Mouse (Mus musculus): ENCODE measurements at regions not wholly inside any gene's neighbourhood (a gene's known extent, or its start where the extent isn't known, plus 50 kb on each side); places are given as distances from the start of the nearest gene placed in this dataset.

GRCm38 (mm10) chr16:42781096-42782071, 94.3 kb upstream of the Zbtb20 start:
- H3K36me3 ChIP-seq (replicated peaks in 1 of 2; ENCODE audit: control insufficient read depth in 1 of 2, insufficient read depth in 1 of 2, low read length in 1 of 2) = no peaks in the 10 kb centered on the region
- peaks cover 0 to 10% of the 10 kb centered on the region in 2 experiments; a peak in 1 of 4 replicates for H3K4me1 ChIP-seq (ENCODE audit: control insufficient read depth in 1 of 2, insufficient read depth in 2 of 2)
- H3K9ac ChIP-seq (ENCODE audit: insufficient read depth, low read depth) = no peak overlapping the region
- no peak overlapping the region for H3K4me3 ChIP-seq (replicated peaks in 1 of 3; ENCODE audit: low read depth in 2 of 3, low read length in 2 of 3, poor library complexity in 1 of 3)
- TF ChIP-seq MAFK (IDR thresholded peaks at IDR 0.05; ENCODE audit: insufficient replicate concordance, low read length) = no peak
- TF ChIP-seq USF2 (conservative IDR thresholded peaks at IDR 0.05; ENCODE audit: low read depth, low read length) = no peak
- no peak for TF ChIP-seq RAD21 (IDR thresholded peaks at IDR 0.05; ENCODE audit: low read depth, low read length)
- TF ChIP-seq POLR2AphosphoS2 (IDR thresholded peaks at IDR 0.05; ENCODE audit: low read depth, low read length) = no peak
- no peak for TF ChIP-seq TCF12 (IDR thresholded peaks at IDR 0.05; ENCODE audit: low read depth, low read length)
- TF ChIP-seq JUN (IDR thresholded peaks at IDR 0.05; ENCODE audit: insufficient read depth, low read depth, low read length) = no peak
- TF ChIP-seq USF1 (IDR thresholded peaks at IDR 0.05; ENCODE audit: low read depth, low read length) = no peak
- TF ChIP-seq ZMIZ1 (IDR thresholded peaks at IDR 0.05; ENCODE audit: low read depth, low read length) = no peak
- no peak for TF ChIP-seq ELF1 (IDR thresholded peaks at IDR 0.05; ENCODE audit: low read depth, low read length)
- no peak for TF ChIP-seq JUND (conservative IDR thresholded peaks at IDR 0.05; ENCODE audit: low read depth, low read length)
- no peak for TF ChIP-seq POLR2A (IDR thresholded peaks at IDR 0.05; ENCODE audit: low read depth, low read length)
- peak overlapping the region; percentile 62; the same call in 1 of the 2 replicates for H3K4me2 ChIP-seq (ENCODE audit: insufficient read depth, low read depth, poor library complexity, severe bottlenecking)
- H3K9me3 ChIP-seq (replicated peaks; ENCODE audit: low read length) = no peaks in the 10 kb centered on the region
- no peaks in the 10 kb centered on the region for H3K27me3 ChIP-seq (replicated peaks)
- dilution Hi-C loops (cut with MboI; ENCODE audit: extremely low pct_ligation_motif_present, extremely low pct_unique_long_range_greater_than_20kb, low sequenced_read_pairs) = no loop called here
- no peaks in the 10 kb centered on the region for H3K79me2 ChIP-seq (replicated peaks; ENCODE audit: control insufficient read depth, extremely low read depth, insufficient read depth, poor library complexity, severe bottlenecking)
- in situ Hi-C loops (cut with MboI; ENCODE audit: low pct_ligation_motif_present, low pct_unique_long_range_greater_than_20kb, low sequenced_read_pairs) = loop anchor here (25.0 kb wide), 2 partner anchors 494 to 594 kb away; no protein-coding TSS in a partner anchor
- H3K27ac ChIP-seq (ENCODE audit: insufficient read depth, low read depth) = no peak overlapping the region
- DNase-seq (ENCODE audit: extremely low read depth) = no peak

DNA sequence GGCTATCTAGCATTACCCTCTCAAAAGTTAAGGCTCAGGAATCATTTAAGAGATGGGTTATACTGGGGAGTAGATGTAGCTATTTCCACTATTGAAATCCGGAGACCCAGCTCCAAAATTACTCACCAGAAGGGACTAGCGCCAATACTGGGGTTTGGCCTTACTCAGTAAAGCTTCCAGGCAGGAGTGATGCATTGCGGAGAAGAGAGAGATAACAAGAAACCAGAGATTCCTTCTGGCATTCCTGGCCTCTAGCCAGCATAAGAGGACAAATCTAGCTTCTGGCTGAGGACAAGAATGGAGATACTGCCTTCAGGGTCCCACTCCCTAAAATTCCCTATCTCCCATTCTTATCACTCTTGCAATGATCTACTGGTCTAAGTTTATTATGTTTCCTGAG, 95.7 kb upstream of the Zbtb20 start:
- in situ Hi-C loops (cut with MboI; ENCODE audit: low pct_ligation_motif_present, low pct_unique_long_range_greater_than_20kb, low sequenced_read_pairs) = loop anchor here (25.0 kb wide), 2 partner anchors 493 to 593 kb away; no protein-coding TSS in a partner anchor
- dilution Hi-C loops (cut with MboI; ENCODE audit: extremely low pct_ligation_motif_present, extremely low pct_unique_long_range_greater_than_20kb, low sequenced_read_pairs) = no loop called here
- no peak overlapping the region for H3K4me3 ChIP-seq (replicated peaks in 1 of 3; ENCODE audit: low read depth in 2 of 3, low read length in 2 of 3, poor library complexity in 1 of 3)

More for the DNA sequence above, 95.7 kb upstream of the Zbtb20 start:
- TF ChIP-seq TCF12 (IDR thresholded peaks at IDR 0.05; ENCODE audit: low read depth, low read length) = no peak
- TF ChIP-seq UBTF (IDR thresholded peaks at IDR 0.05; ENCODE audit: low read depth, low read length) = no peak
- TF ChIP-seq SIN3A (IDR thresholded peaks at IDR 0.05; ENCODE audit: low read length) = no peak
- no peak for TF ChIP-seq USF2 (conservative IDR thresholded peaks at IDR 0.05; ENCODE audit: low read depth, low read length)
- no peaks in the 10 kb centered on the region for H3K79me2 ChIP-seq (replicated peaks; ENCODE audit: control insufficient read depth, extremely low read depth, insufficient read depth, poor library complexity, severe bottlenecking)
- H3K36me3 ChIP-seq (replicated peaks in 1 of 2; ENCODE audit: control insufficient read depth in 1 of 2, insufficient read depth in 1 of 2, low read length in 1 of 2) = no peaks in the 10 kb centered on the region
- DNase-seq (ENCODE audit: extremely low read depth) = no peak
- peaks cover 0 to 10% of the 10 kb centered on the region in 2 experiments; a peak in 1 of 4 replicates for H3K4me1 ChIP-seq (ENCODE audit: control insufficient read depth in 1 of 2, insufficient read depth in 2 of 2)
- H3K9ac ChIP-seq (ENCODE audit: insufficient read depth, low read depth) = no peak overlapping the region
- H3K27ac ChIP-seq (ENCODE audit: insufficient read depth, low read depth) = no peak overlapping the region
- H3K9me3 ChIP-seq (replicated peaks; ENCODE audit: low read length) = no peaks in the 10 kb centered on the region
- no peak overlapping the region for H3K4me2 ChIP-seq (ENCODE audit: insufficient read depth, low read depth, poor library complexity, severe bottlenecking)
- no peaks in the 10 kb centered on the region for H3K27me3 ChIP-seq (replicated peaks)
